Mouse (Mus musculus) liver, postnatal 0 days (tissue): ENCODE results near the gene Atp23.

ENCODE experiments used
- CTCF ChIP-seq: sonication (generic); IDR thresholded peaks from 2 replicates; pipeline ENCODE4 v1.5.1; 2016; ENCODE audit warnings: antibody characterized with exemption, low read depth
- EP300 ChIP-seq: IDR thresholded peaks from 2 replicates; pipeline ENCODE4 v1.6.1; 2016; ENCODE audit warnings: antibody characterized with exemption, low read depth, mild to moderate bottlenecking

DNA sequence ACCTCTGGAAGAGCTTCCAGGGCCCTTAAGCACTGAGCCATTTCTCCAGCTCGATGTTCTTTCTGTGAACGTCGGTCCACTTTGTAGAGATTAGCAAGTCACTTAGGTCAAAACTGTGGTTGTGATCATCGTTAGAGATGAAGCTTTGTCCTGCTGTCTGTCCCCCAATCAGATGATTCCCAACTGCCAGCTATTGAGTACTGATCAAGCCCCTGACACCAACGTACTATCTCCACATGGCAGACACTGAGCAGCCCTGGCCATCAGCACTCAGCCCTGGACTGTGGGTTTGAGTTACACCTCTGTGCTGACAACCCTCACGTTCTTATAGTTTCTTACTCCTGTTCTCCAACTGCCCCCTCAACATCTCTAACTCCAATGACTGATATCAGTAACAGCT, 74.2 kb downstream of the Atp23 start:
- TF ChIP-seq CTCF: no peak
- no peak for TF ChIP-seq EP300
